Mouse (Mus musculus): ENCODE measurements around the gene Psg25. TPM values are rescaled to one million over a fixed set of nuclear protein-coding genes. Genes with fewer than 3 reads are reported as not detected.
A peak's percentile ranks its signal among the peaks of the same experiment; 100 is the strongest.
"Not testable (repeated sequence)": the region's sequence is repeated elsewhere in the genome, so short reads cannot be mapped to it uniquely, and the experiment has no call there.

The Psg25 gene
- polyA plus RNA-seq (2015; fragmentation: Nextera tagmentation; extraction: Ambion mirVana) = 0.04 and 0.11 TPM in 2 replicates

- H3K4me3 ChIP-seq (ENCODE audit: low read length) = no peak within 1 kb of the TSS
- 78% methylated on average over 1 of the region's 1 CpGs for WGBS
- H3K4me2 ChIP-seq (ENCODE audit: low read depth, low read length) = no peak within 1 kb of the TSS
- no peak for ATAC-seq
- H3K36me3 ChIP-seq (ENCODE audit: control insufficient read depth, insufficient read depth, low read length) = no peaks in the 10 kb centered on the region
- peak within 1 kb of the TSS; percentile 43; the same call in 1 of the 2 replicates for H3K27ac ChIP-seq (ENCODE audit: low read length)
- H3K9me3 ChIP-seq (ENCODE audit: control insufficient read depth, low read length) = no peaks in the 10 kb centered on the region
- no peak within 1 kb of the TSS for H3K9ac ChIP-seq (ENCODE audit: low read depth, low read length)
- no peaks in the 10 kb centered on the region for H3K27me3 ChIP-seq (replicated peaks; ENCODE audit: control insufficient read depth, insufficient read depth, low read length)
- H3K4me1 ChIP-seq (ENCODE audit: control insufficient read depth, insufficient read depth, low read length) = peaks cover 3% of the 10 kb centered on the region; the same call in 1 of the 2 replicates
Observed at GRCm38 (mm10) chr7:18532169-18532568, at the start of gene Psg25. Gene Psg25 (minus strand): TSS chr7:18532269.

- Histone ChIP-seq H3K27me3 (replicated peaks; ENCODE audit: control insufficient read depth, insufficient read depth, low read length) (no peaks in the 10 kb centered on the region), H3K9me3 (ENCODE audit: control insufficient read depth, low read length) (no peaks in the 10 kb centered on the region), H3K9ac (ENCODE audit: low read depth, low read length) (no peak within 1 kb of the TSS), H3K27ac (ENCODE audit: low read length) (no peak within 1 kb of the TSS), H3K4me1 (ENCODE audit: control insufficient read depth, insufficient read depth, low read length) (no peaks in the 10 kb centered on the region), H3K4me3 (ENCODE audit: low read length) (no peak within 1 kb of the TSS), H3K36me3 (ENCODE audit: control insufficient read depth, insufficient read depth, low read length) (no peaks in the 10 kb centered on the region), H3K4me2 (ENCODE audit: low read depth, low read length) (no peak within 1 kb of the TSS)
- no peak for ATAC-seq
- 80% methylated on average over 3 of the region's 3 CpGs for WGBS
Observed at GRCm38 (mm10) chr7:18567205-18567604, 35.1 kb upstream of the Psg25 start, which contains the start of gene Psg27. Gene Psg27 (minus strand): TSS chr7:18567305.

- no peaks in the 10 kb centered on the region for H3K9me3 ChIP-seq (ENCODE audit: control insufficient read depth, low read length)
- H3K36me3 ChIP-seq (ENCODE audit: control insufficient read depth, insufficient read depth, low read length) = no peaks in the 10 kb centered on the region
- no peak overlapping the region for H3K27ac ChIP-seq (ENCODE audit: low read length)
- no peak overlapping the region for H3K4me2 ChIP-seq (ENCODE audit: low read depth, low read length)
- H3K4me3 ChIP-seq (ENCODE audit: low read length) = no peak overlapping the region
- no peak overlapping the region for H3K9ac ChIP-seq (ENCODE audit: low read depth, low read length)
- H3K4me1 ChIP-seq (ENCODE audit: control insufficient read depth, insufficient read depth, low read length) = no peaks in the 10 kb centered on the region
- ATAC-seq = peak; percentile 64; the same call in 1 of the 2 replicates
- H3K27me3 ChIP-seq (replicated peaks; ENCODE audit: control insufficient read depth, insufficient read depth, low read length) = no peaks in the 10 kb centered on the region
Observed at GRCm38 (mm10) chr7:18559850-18560249, 27.8 kb upstream of the Psg25 start.

- H3K4me2 ChIP-seq (ENCODE audit: low read depth, low read length); H3K27ac ChIP-seq (ENCODE audit: low read length); H3K4me1 ChIP-seq (ENCODE audit: control insufficient read depth, insufficient read depth, low read length); H3K9me3 ChIP-seq (ENCODE audit: control insufficient read depth, low read length); H3K9ac ChIP-seq (ENCODE audit: low read depth, low read length); H3K36me3 ChIP-seq (ENCODE audit: control insufficient read depth, insufficient read depth, low read length); H3K27me3 ChIP-seq (replicated peaks; ENCODE audit: control insufficient read depth, insufficient read depth, low read length); H3K4me3 ChIP-seq (ENCODE audit: low read length): not testable (repeated sequence)
- WGBS = 77% methylated on average over 3 of the region's 3 CpGs
- peak; percentile 31; the same call in 1 of the 2 replicates for ATAC-seq
Observed at GRCm38 (mm10) chr7:18555751-18556150, 23.7 kb upstream of the Psg25 start.

- no peaks in the 10 kb centered on the region for H3K27me3 ChIP-seq (replicated peaks; ENCODE audit: control insufficient read depth, insufficient read depth, low read length)
- H3K27ac ChIP-seq (ENCODE audit: low read length) = peak overlapping the region; percentile 43; the same call in 1 of the 2 replicates
- H3K36me3 ChIP-seq (ENCODE audit: control insufficient read depth, insufficient read depth, low read length) = no peaks in the 10 kb centered on the region
- 45% methylated on average over 3 of the region's 3 CpGs for WGBS
- H3K9ac ChIP-seq (ENCODE audit: low read depth, low read length) = no peak overlapping the region
- H3K9me3 ChIP-seq (ENCODE audit: control insufficient read depth, low read length) = no peaks in the 10 kb centered on the region
- H3K4me3 ChIP-seq (ENCODE audit: low read length) = no peak overlapping the region
- peak; percentile 95 for ATAC-seq
- peaks cover 3% of the 10 kb centered on the region; the same call in 1 of the 2 replicates for H3K4me1 ChIP-seq (ENCODE audit: control insufficient read depth, insufficient read depth, low read length)
- no peak overlapping the region for H3K4me2 ChIP-seq (ENCODE audit: low read depth, low read length)
Observed at GRCm38 (mm10) chr7:18533420-18533819, 1.4 kb upstream of the Psg25 start.

GRCm38 (mm10) chr7:18524668-18525067, 7.4 kb downstream of the Psg25 start:
- Histone ChIP-seq H3K4me3 (ENCODE audit: low read length) (no peak overlapping the region), H3K36me3 (ENCODE audit: control insufficient read depth, insufficient read depth, low read length) (no peaks in the 10 kb centered on the region), H3K27ac (ENCODE audit: low read length) (no peak overlapping the region), H3K27me3 (replicated peaks; ENCODE audit: control insufficient read depth, insufficient read depth, low read length) (no peaks in the 10 kb centered on the region), H3K9ac (ENCODE audit: low read depth, low read length) (no peak overlapping the region), H3K4me1 (ENCODE audit: control insufficient read depth, insufficient read depth, low read length) (no peaks in the 10 kb centered on the region), H3K9me3 (ENCODE audit: control insufficient read depth, low read length) (no peaks in the 10 kb centered on the region), H3K4me2 (ENCODE audit: low read depth, low read length) (no peak overlapping the region)
- WGBS = 92% methylated on average over 8 of the region's 8 CpGs
- peak; percentile 57 for ATAC-seq

GRCm38 (mm10) chr7:18512848-18513247, 19.2 kb downstream of the Psg25 start:
- not testable (repeated sequence) for H3K9ac ChIP-seq (ENCODE audit: low read depth, low read length); H3K27ac ChIP-seq (ENCODE audit: low read length); H3K9me3 ChIP-seq (ENCODE audit: control insufficient read depth, low read length); H3K4me3 ChIP-seq (ENCODE audit: low read length); H3K4me1 ChIP-seq (ENCODE audit: control insufficient read depth, insufficient read depth, low read length); H3K36me3 ChIP-seq (ENCODE audit: control insufficient read depth, insufficient read depth, low read length); H3K4me2 ChIP-seq (ENCODE audit: low read depth, low read length); H3K27me3 ChIP-seq (replicated peaks; ENCODE audit: control insufficient read depth, insufficient read depth, low read length)
- ATAC-seq = peak; percentile 87

GRCm38 (mm10) chr7:18512417-18512816, 19.7 kb downstream of the Psg25 start:
- H3K9ac ChIP-seq (ENCODE audit: low read depth, low read length); H3K4me1 ChIP-seq (ENCODE audit: control insufficient read depth, insufficient read depth, low read length); H3K9me3 ChIP-seq (ENCODE audit: control insufficient read depth, low read length); H3K4me2 ChIP-seq (ENCODE audit: low read depth, low read length); H3K36me3 ChIP-seq (ENCODE audit: control insufficient read depth, insufficient read depth, low read length); H3K4me3 ChIP-seq (ENCODE audit: low read length); H3K27me3 ChIP-seq (replicated peaks; ENCODE audit: control insufficient read depth, insufficient read depth, low read length); H3K27ac ChIP-seq (ENCODE audit: low read length): not testable (repeated sequence)
- 30% methylated on average over 2 of the region's 2 CpGs for WGBS
- ATAC-seq = peak; percentile 96

- WGBS = 19% methylated on average over 9 of the region's 9 CpGs
- H3K4me2 ChIP-seq (ENCODE audit: low read depth, low read length) = no peak overlapping the region
- peak; percentile 78 for ATAC-seq
Observed at GRCm38 (mm10) chr7:18511479-18511878, 20.6 kb downstream of the Psg25 start.

GRCm38 (mm10) chr7:18484077-18484476, 48.0 kb downstream of the Psg25 start, which contains the start of gene Psg26:
Gene Psg26 (minus strand): TSS chr7:18484177.
- Histone ChIP-seq H3K4me2 (ENCODE audit: low read depth, low read length) (no peak within 1 kb of the TSS), H3K4me3 (ENCODE audit: low read length) (no peak within 1 kb of the TSS), H3K27me3 (replicated peaks; ENCODE audit: control insufficient read depth, insufficient read depth, low read length) (no peaks in the 10 kb centered on the region), H3K9ac (ENCODE audit: low read depth, low read length) (no peak within 1 kb of the TSS), H3K9me3 (ENCODE audit: control insufficient read depth, low read length) (no peaks in the 10 kb centered on the region), H3K36me3 (ENCODE audit: control insufficient read depth, insufficient read depth, low read length) (no peaks in the 10 kb centered on the region), H3K27ac (ENCODE audit: low read length) (no peak within 1 kb of the TSS), H3K4me1 (ENCODE audit: control insufficient read depth, insufficient read depth, low read length) (no peaks in the 10 kb centered on the region)
- 71% methylated on average over 1 of the region's 1 CpGs for WGBS
- no peak for ATAC-seq

More at GRCm38 (mm10) chr7:18511479-18511878, 20.6 kb downstream of the Psg25 start:
- Histone ChIP-seq H3K9me3 (ENCODE audit: control insufficient read depth, low read length) (no peaks in the 10 kb centered on the region), H3K27ac (ENCODE audit: low read length) (no peak overlapping the region), H3K36me3 (ENCODE audit: control insufficient read depth, insufficient read depth, low read length) (no peaks in the 10 kb centered on the region), H3K9ac (ENCODE audit: low read depth, low read length) (no peak overlapping the region), H3K4me3 (ENCODE audit: low read length) (no peak overlapping the region), H3K4me1 (ENCODE audit: control insufficient read depth, insufficient read depth, low read length) (no peaks in the 10 kb centered on the region), H3K27me3 (replicated peaks; ENCODE audit: control insufficient read depth, insufficient read depth, low read length) (no peaks in the 10 kb centered on the region)

All from intestine, embryonic 16.5 days (tissue).